In the genomic region with DNA sequence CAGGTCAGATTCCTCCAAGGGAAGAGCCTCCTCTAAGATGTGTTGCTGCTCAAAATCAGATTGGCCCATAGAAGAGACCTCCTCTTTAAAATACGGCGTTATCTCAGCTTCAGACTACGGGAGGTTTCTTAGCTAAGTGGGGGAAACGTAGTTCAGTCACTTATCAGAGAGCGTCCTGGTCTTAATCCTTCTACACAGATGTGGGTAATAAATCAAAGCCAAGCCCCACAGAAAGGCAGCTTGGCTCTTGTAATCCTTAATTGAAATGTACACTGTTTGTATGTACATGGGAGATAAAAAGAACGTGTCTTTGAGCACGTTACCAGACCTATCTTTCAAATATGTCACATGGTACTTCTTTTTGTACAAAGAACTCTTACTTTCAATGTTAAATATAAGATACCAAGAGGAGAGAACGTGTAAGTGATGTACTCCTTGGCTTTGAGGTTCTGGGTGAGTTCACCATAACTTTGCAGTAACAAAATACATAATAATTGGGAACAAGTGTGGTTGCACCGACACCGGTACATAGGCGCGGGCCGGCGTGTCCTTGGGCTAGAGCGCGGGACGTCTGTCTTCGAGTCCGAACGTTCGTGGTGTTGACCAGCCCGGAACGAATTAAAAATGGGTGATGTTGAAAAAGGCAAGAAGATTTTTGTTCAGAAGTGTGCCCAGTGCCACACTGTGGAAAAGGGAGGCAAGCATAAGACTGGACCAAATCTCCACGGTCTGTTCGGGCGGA, we compare ENCODE assay signal across 7 mouse cellular contexts. TPM values are rescaled to one million over a fixed set of nuclear protein-coding genes. Genes with fewer than 3 reads are reported as not detected.
DNase-seq lines count a peak whose midpoint lies in the region; ATAC-seq and TF ChIP-seq lines count a peak whose summit lies in the region.
"Not testable (repeated sequence)": the region's sequence is repeated elsewhere in the genome, so short reads cannot be mapped to it uniquely, and the experiment has no call there.

A gene (plus strand): TSS at position 558 of the 742 bp plus-strand sequence.

- not testable (repeated sequence) for H3K36me3 ChIP-seq in forebrain, embryonic 14.5 days (ENCODE audit: control insufficient read depth, insufficient read depth, low read length); heart, embryonic 10.5 days; hindbrain, embryonic 16.5 days (ENCODE audit: control insufficient read depth, insufficient read depth, low read length); liver, embryonic 16.5 days (ENCODE audit: control insufficient read depth, insufficient read depth); neural tube, embryonic 11.5 days (ENCODE audit: control insufficient read depth, insufficient read depth, low read length)

- TF ChIP-seq POLR2A in bone marrow macrophage, adult 2 months (IDR thresholded peaks at IDR 0.05; ENCODE audit: borderline replicate concordance, low read depth, low read length) = not testable (repeated sequence)

- not testable (repeated sequence) for ATAC-seq in forebrain, embryonic 14.5 days; hindbrain, embryonic 16.5 days; neural tube, embryonic 11.5 days (ENCODE audit: insufficient read depth, low FRiP score, low TSS enrichment)
- peak; percentile 65 for ATAC-seq in liver, embryonic 16.5 days (ENCODE audit: low read depth)

- 86% methylated on average over 23 of the region's 26 CpGs for WGBS in forebrain, embryonic 14.5 days
- WGBS in heart, embryonic 10.5 days = 70% methylated on average over 23 of the region's 26 CpGs
- 88% methylated on average over 23 of the region's 26 CpGs for WGBS in hindbrain, embryonic 16.5 days
- WGBS in liver, embryonic 16.5 days (ENCODE audit: insufficient replicate concordance) = 56% methylated on average over 23 of the region's 26 CpGs
- 84% methylated on average over 23 of the region's 26 CpGs for WGBS in neural tube, embryonic 11.5 days

- not testable (repeated sequence) for H3K4me3 ChIP-seq in bone marrow macrophage, adult 2 months (ENCODE audit: insufficient read depth, low read length); forebrain, embryonic 14.5 days (ENCODE audit: low read depth, low read length); heart, embryonic 10.5 days; hindbrain, embryonic 16.5 days (ENCODE audit: low read length); liver, embryonic 16.5 days (ENCODE audit: low read depth, low read length); neural tube, embryonic 11.5 days (ENCODE audit: low read depth, low read length)

- not testable (repeated sequence) for H3K9me3 ChIP-seq in forebrain, embryonic 14.5 days (replicated peaks; ENCODE audit: control insufficient read depth, low read length); heart, embryonic 10.5 days; hindbrain, embryonic 16.5 days (ENCODE audit: control insufficient read depth, low read length); liver, embryonic 16.5 days (replicated peaks; ENCODE audit: control insufficient read depth, low read length); neural tube, embryonic 11.5 days (ENCODE audit: control insufficient read depth, low read length)

- H3K27me3 ChIP-seq in forebrain, embryonic 14.5 days (replicated peaks; ENCODE audit: control insufficient read depth, insufficient read depth, low read length); hindbrain, embryonic 16.5 days (replicated peaks; ENCODE audit: control insufficient read depth, insufficient read depth, low read length); liver, embryonic 16.5 days (ENCODE audit: control insufficient read depth, insufficient read depth, low read depth, low read length); neural tube, embryonic 11.5 days (ENCODE audit: control insufficient read depth, insufficient read depth, low read length): not testable (repeated sequence)
- H3K27me3 ChIP-seq in heart, embryonic 10.5 days (ENCODE audit: insufficient read depth, poor library complexity, severe bottlenecking) = peaks cover 11% of the 10 kb centered on the region

- not testable (repeated sequence) for H3K9ac ChIP-seq in forebrain, embryonic 14.5 days (ENCODE audit: low read length); hindbrain, embryonic 16.5 days (ENCODE audit: low read depth, low read length); liver, embryonic 16.5 days (ENCODE audit: low read depth, low read length); neural tube, embryonic 11.5 days (ENCODE audit: low read length)

- not testable (repeated sequence) for H3K4me2 ChIP-seq in forebrain, embryonic 14.5 days (ENCODE audit: low read length); hindbrain, embryonic 16.5 days (ENCODE audit: low read length); liver, embryonic 16.5 days (ENCODE audit: low read depth, low read length); neural tube, embryonic 11.5 days (ENCODE audit: low read depth)

- not testable (repeated sequence) for H3K4me1 ChIP-seq in bone marrow macrophage, adult 2 months (ENCODE audit: control insufficient read depth, insufficient read depth, low read length); forebrain, embryonic 14.5 days (ENCODE audit: control insufficient read depth, insufficient read depth, low read length); hindbrain, embryonic 16.5 days (ENCODE audit: control insufficient read depth, insufficient read depth, low read depth, low read length); liver, embryonic 16.5 days (ENCODE audit: control insufficient read depth, low read depth, low read length); neural tube, embryonic 11.5 days (ENCODE audit: control insufficient read depth, insufficient read depth, low read length)
- H3K4me1 ChIP-seq in heart, embryonic 10.5 days = peaks cover 16% of the 10 kb centered on the region

- TF ChIP-seq CTCF in bone marrow macrophage, adult 2 months (IDR thresholded peaks at IDR 0.05; ENCODE audit: low read depth, low read length) = not testable (repeated sequence)

- H3K27ac ChIP-seq in bone marrow macrophage, adult 2 months (ENCODE audit: insufficient read depth, low read depth, low read length); forebrain, embryonic 14.5 days (ENCODE audit: low read depth, low read length); heart, embryonic 10.5 days; hindbrain, embryonic 16.5 days (ENCODE audit: low read depth, low read length); liver, embryonic 16.5 days (ENCODE audit: low read length); neural tube, embryonic 11.5 days (ENCODE audit: low read depth, low read length): not testable (repeated sequence)

- not testable (repeated sequence) for DNase-seq in forebrain, embryonic 14.5 days (ENCODE audit: low spot score); heart, embryonic 10.5 days (ENCODE audit: low spot score); left cerebral cortex, adult 18-20 months (ENCODE audit: low spot score in 2 of 2); neural tube, embryonic 11.5 days (ENCODE audit: low spot score)

RNA-seq across cellular contexts. Expression of the gene that starts here (rescaled TPM):
- 59.4 and 67.3 TPM in 2 replicates for polyA plus RNA-seq in bone marrow macrophage, adult 2 months (2012; ENCODE audit: insufficient read depth, insufficient read length, missing spikeins)
- polyA plus RNA-seq in forebrain, embryonic 14.5 days (2014; fragmentation: Nextera tagmentation; extraction: Ambion mirVana) = 238 and 267 TPM in 2 replicates
- polyA plus RNA-seq in heart, embryonic 10.5 days (2016; fragmentation: Nextera tagmentation; extraction: Ambion mirVana) = 595 and 755 TPM in 2 replicates
- 292 and 322 TPM in 2 replicates for polyA plus RNA-seq in hindbrain, embryonic 16.5 days (2015; fragmentation: Nextera tagmentation; extraction: Ambion mirVana)
- 100 to 1,000 TPM; 185 to 209 TPM for total RNA-seq in left cerebral cortex, adult 18-20 months (2021)
- 115 and 126 TPM in 2 replicates for polyA plus RNA-seq in liver, embryonic 16.5 days (2015; fragmentation: Nextera tagmentation; extraction: Ambion mirVana)
- polyA plus RNA-seq in neural tube, embryonic 11.5 days (2014; fragmentation: Nextera tagmentation; extraction: Ambion mirVana) = 284 TPM in 2 replicates
